Mouse (Mus musculus) thymus, postnatal 14 days (tissue): Measurements from ENCODE around the gene Gm10406.
"Not testable (repeated sequence)": the region's sequence is repeated elsewhere in the genome, so short reads cannot be mapped to it uniquely, and the experiment has no call there.

ENCODE experiments used
- DNase-seq: peaks from one replicate; pipeline ENCODE4 v3.0.0; 2021

Gm10406 gene

GRCm38 (mm10) chr14:7026781-7027749 lies at the start of gene Gm10406:
Gm10406 (minus strand) TSS chr14:7027449.
- peak; percentile 5 for DNase-seq

- DNase-seq, result not testable (repeated sequence)
These were observed 17.6 kb upstream of the Gm10406 start, which contains the start of gene Gm3685 for GRCm38 (mm10) chr14:7044870-7045269. Gm3685 (minus strand) TSS chr14:7044970.

GRCm38 (mm10) chr14:7026274-7026673 lies 975 bp downstream of the Gm10406 start:
- DNase-seq, result not testable (repeated sequence)

GRCm38 (mm10) chr14:6973718-6974117 lies 53.5 kb downstream of the Gm10406 start, which contains the start of gene Gm6356:
Gm6356 (minus strand) TSS chr14:6973818.
- not testable (repeated sequence) for DNase-seq
